Mouse (Mus musculus) C2C12 (cell line): Measurements from ENCODE around the gene Gabpb1. TPM values are rescaled to one million over a fixed set of nuclear protein-coding genes. Genes with fewer than 3 reads are reported as not detected.

Experiments
- H3K27me3 ChIP-seq: one replicate; pipeline ENCODE4 v1.6.1; 2011; ENCODE audit not compliant: control insufficient read depth, insufficient read depth, insufficient read length
- H3K36me3 ChIP-seq: one replicate; pipeline ENCODE4 v1.6.1; 2011; ENCODE audit not compliant: control insufficient read depth, insufficient read depth
- H3K4me3 ChIP-seq: one replicate; pipeline ENCODE4 v1.5.1; 2011; ENCODE audit warnings: mild to moderate bottlenecking, control low read depth; ENCODE audit not compliant: poor library complexity, insufficient read depth, severe bottlenecking
- H3K79me2 ChIP-seq: one replicate; pipeline ENCODE4 v1.6.1; 2011; ENCODE audit not compliant: control insufficient read depth, insufficient read depth
- H3K79me3 ChIP-seq: one replicate; pipeline ENCODE4 v1.6.1; 2011; ENCODE audit warnings: low read depth, control low read depth
- H3ac ChIP-seq: one replicate; pipeline ENCODE3; 2011; ENCODE audit warnings: low read depth; ENCODE audit not compliant: control insufficient read depth, insufficient read length
- CEBPB ChIP-seq: IDR thresholded peaks from one replicate; pipeline ENCODE4 v1.6.1; 2011; ENCODE audit warnings: low read depth, mild to moderate bottlenecking, control low read depth, moderate library complexity
- CTCF ChIP-seq: IDR thresholded peaks from one replicate; pipeline ENCODE4 v1.5.1; 2011; ENCODE audit not compliant: control insufficient read depth, insufficient read depth, insufficient read length
- FOSL1 ChIP-seq: IDR thresholded peaks from one replicate; pipeline ENCODE4 v1.8.0; 2011; ENCODE audit warnings: mild to moderate bottlenecking, low read length; ENCODE audit not compliant: poor library complexity, insufficient read depth, severe bottlenecking
- MAX ChIP-seq: IDR thresholded peaks from one replicate; pipeline ENCODE4 v1.6.1; 2011; ENCODE audit warnings: mild to moderate bottlenecking, control low read depth
- MYOD1 ChIP-seq: IDR thresholded peaks from one replicate; pipeline ENCODE4 v1.6.1; 2011; ENCODE audit warnings: low read depth; ENCODE audit not compliant: control insufficient read depth, insufficient read length
- MYOG ChIP-seq: IDR thresholded peaks from one replicate; pipeline ENCODE4 v1.6.1; 2011; ENCODE audit not compliant: control insufficient read depth, insufficient read length; ENCODE audit errors: extremely low read depth
- USF1 ChIP-seq: IDR thresholded peaks from one replicate; pipeline ENCODE4 v1.6.1; 2011; ENCODE audit warnings: low read depth, mild to moderate bottlenecking, control low read depth, moderate library complexity
- polyA plus RNA-seq: library from polyadenylated mRNA; unstranded; fragments of >200 nt; fragmentation: generic; extraction: Trizol; gene quantifications from one replicate; pipeline ENCODE4 v1.2.1, GENCODE M21; 2012; ENCODE audit warnings: missing spikeins

Gene Gabpb1
- polyA plus RNA-seq, 1 experiment: 13.5 TPM

DNA sequence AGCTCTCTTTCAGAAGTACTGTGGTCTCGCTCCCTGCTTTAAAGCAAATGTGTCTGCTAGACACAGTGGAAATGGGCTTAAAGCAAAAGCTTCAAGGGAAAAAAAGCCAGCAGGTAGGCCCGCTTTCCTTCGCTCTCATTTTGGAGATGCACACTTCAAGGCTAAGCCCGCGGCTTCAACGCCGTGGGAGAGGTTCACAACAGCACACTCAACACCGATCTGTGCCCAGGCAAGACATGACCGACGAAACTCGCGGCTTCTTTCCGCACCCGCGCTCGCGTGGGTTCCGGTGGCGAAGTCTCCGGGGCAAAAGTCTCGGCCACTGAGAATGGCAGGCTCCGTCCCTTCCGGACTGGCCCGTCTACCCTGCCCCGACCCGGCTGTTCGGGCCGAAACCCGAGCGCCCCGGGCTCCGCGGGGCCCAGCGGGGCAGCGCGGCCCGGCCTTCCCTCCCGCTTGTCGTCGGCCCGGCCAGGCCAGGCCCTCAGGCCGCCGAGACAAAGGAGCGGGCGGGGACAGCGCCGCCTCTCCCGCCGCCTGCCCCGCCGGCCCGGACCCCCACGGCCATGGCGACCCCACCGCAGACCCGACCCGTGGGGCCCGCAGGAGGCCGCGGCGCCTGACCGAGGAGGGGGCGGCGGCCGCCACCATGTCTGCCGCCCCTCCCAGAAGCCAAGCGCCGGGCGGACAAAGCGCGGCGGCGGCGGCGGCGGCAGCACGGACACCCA is 1.5 kb downstream of the Gabpb1 start:
- peaks cover 84% of the 10 kb centered on the region for H3K79me3 ChIP-seq
- H3K79me2 ChIP-seq: peaks cover 95% of the 10 kb centered on the region
- H3K4me3 ChIP-seq: peak overlapping the region; percentile 81
- no peaks in the 10 kb centered on the region for H3K27me3 ChIP-seq
- peaks cover 8% of the 10 kb centered on the region for H3K36me3 ChIP-seq
- peak overlapping the region; percentile 84 for H3ac ChIP-seq
- TF ChIP-seq MYOD1: no peak

DNA sequence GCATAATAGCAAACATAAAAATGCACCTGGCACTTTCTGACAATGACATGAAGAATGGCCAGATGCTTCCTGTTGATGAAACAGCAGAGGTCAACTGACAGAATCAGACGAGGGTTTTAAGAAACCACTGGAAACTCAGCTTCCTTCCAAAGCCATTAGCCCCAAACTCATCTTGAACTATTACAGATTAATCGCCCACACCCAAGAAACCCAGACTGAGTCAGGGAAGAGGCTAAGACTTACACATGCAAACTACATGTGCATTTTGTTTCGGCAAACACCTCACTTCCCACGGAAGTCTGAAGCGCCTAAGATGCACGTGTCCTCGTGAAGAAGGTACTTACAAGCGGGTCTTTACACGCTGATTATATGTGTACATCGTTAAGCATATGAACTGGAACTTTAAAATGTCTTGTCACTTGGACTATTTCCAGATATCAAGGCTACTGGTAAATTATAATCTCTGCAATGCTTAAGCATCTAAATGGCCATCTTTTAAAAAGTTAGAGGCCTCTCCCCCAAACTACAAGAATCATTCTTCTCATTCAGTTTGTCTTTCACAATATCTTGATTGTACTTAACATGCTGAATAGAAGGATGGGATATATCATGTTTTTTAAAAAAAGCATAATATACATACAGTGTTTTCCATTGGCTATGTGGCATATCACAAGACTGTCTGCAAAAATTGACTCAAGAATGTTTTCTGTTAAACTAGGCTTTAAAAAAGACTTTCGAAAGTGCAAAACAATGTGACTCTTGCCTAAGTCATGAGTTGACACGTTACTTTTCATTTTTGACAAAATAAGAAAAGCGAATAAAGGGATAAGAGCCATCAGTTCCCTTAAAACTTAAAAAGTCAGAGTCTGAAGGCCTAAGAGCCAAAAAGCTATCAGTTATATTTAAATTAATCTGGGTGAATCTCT is 2.6 kb downstream of the Gabpb1 start:
- H3K27me3 ChIP-seq: no peaks in the 10 kb centered on the region
- peak overlapping the region; percentile 35 for H3ac ChIP-seq
- H3K4me3 ChIP-seq: peak overlapping the region; percentile 81
- peaks cover 87% of the 10 kb centered on the region for H3K79me3 ChIP-seq
- TF ChIP-seq MYOG: no peak
- TF ChIP-seq FOSL1: no peak
- TF ChIP-seq CTCF: no peak
- no peak for TF ChIP-seq MYOD1
- no peak for TF ChIP-seq USF1
- TF ChIP-seq CEBPB: no peak
- TF ChIP-seq MAX: no peak
- H3K36me3 ChIP-seq: peaks cover 8% of the 10 kb centered on the region
- peaks cover 100% of the 10 kb centered on the region for H3K79me2 ChIP-seq

DNA sequence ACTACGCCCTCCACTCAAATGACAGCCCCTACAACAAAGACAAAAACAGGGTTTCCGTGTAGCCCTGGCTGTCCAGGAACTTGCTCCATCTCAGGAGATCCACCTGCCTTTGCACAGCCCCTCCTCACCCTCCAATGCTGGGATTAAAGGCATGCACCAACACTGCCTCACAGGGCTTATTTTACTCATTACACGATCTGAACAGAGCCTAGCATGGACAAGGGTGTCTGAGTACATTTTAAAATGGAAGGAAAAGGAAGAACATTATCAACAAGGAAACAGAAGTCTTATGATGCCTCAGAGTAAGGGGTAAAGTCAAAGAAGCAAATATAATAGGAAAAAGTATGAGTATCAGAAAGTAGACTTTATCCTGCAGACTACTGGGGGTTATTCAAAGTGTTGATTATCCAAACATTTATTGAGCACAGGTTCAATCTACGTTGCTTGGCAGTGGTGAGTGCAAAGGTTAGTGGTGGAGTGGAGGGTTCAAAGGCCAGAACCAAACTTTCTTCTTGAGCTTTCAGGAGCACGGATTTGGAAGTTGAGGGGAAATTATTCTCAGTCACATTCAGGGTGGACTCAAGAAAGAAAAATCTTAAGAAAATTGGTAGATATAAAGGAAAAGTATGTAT is 7.4 kb downstream of the Gabpb1 start:
- Histone ChIP-seq H3K27me3 (no peaks in the 10 kb centered on the region), H3K36me3 (no peaks in the 10 kb centered on the region), H3K4me3 (no peak overlapping the region), H3K79me2 (peaks cover 93% of the 10 kb centered on the region), H3ac (no peak overlapping the region), H3K79me3 (peaks cover 80% of the 10 kb centered on the region)
- no peak for TF ChIP-seq CTCF
- no peak for TF ChIP-seq CEBPB
- TF ChIP-seq MYOD1: no peak
- TF ChIP-seq USF1: no peak
- no peak for TF ChIP-seq MYOG
- no peak for TF ChIP-seq MAX

DNA sequence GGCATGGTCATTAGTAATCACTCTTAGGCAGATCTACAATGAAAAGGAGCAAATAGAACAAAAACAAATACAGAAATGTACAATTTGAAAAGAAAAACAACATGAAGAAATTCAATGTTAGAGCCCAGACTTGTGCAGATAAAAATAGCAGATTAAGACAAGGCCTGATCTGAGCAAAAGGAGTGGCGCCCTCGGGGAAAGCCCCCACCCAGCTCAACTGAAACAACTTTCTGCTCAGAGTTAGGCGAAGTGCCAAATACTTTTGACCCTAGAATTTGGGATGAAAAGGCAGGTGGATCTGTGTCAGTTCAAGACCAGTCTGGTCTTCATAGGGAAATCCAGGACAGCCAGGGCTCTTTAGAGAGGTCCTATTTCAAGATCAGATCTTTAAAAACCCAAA is 10.2 kb downstream of the Gabpb1 start:
- H3K79me3 ChIP-seq: peaks cover 60% of the 10 kb centered on the region
- H3K4me3 ChIP-seq: no peak overlapping the region
- no peaks in the 10 kb centered on the region for H3K36me3 ChIP-seq
- TF ChIP-seq MYOG: no peak
- TF ChIP-seq FOSL1: no peak
- TF ChIP-seq CTCF: no peak
- TF ChIP-seq CEBPB: no peak
- no peak for TF ChIP-seq MAX
- TF ChIP-seq MYOD1: no peak
- TF ChIP-seq USF1: no peak
- peaks cover 88% of the 10 kb centered on the region for H3K79me2 ChIP-seq
- H3K27me3 ChIP-seq: no peaks in the 10 kb centered on the region
- H3ac ChIP-seq: no peak overlapping the region

DNA sequence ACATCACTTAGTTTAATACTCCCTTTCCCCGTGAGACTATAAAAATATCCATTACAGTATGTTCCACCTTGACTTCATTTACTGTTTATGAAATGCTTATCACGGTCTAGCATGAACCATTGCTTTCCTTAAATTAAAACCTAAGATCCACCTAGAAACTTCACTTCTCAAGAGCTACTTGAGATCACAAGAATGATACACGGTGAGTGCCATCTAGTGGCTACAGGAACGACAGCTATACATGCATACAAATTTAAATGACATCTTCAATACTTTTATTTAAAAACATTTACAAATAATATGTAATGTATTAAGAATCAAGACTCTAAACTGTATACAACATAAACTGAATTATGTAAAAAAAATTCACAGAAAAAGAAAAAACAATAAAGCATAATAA is 12.7 kb downstream of the Gabpb1 start:
- no peak overlapping the region for H3ac ChIP-seq
- TF ChIP-seq CEBPB (no peak), MYOG (no peak), USF1 (no peak), MAX (no peak), FOSL1 (no peak), CTCF (no peak), MYOD1 (no peak)
- H3K79me3 ChIP-seq: peaks cover 41% of the 10 kb centered on the region
- H3K27me3 ChIP-seq: no peaks in the 10 kb centered on the region
- H3K4me3 ChIP-seq: no peak overlapping the region
- no peaks in the 10 kb centered on the region for H3K36me3 ChIP-seq
- H3K79me2 ChIP-seq: peaks cover 73% of the 10 kb centered on the region
